ENCODE assay signal across 9 mouse cellular contexts in the genomic region with DNA sequence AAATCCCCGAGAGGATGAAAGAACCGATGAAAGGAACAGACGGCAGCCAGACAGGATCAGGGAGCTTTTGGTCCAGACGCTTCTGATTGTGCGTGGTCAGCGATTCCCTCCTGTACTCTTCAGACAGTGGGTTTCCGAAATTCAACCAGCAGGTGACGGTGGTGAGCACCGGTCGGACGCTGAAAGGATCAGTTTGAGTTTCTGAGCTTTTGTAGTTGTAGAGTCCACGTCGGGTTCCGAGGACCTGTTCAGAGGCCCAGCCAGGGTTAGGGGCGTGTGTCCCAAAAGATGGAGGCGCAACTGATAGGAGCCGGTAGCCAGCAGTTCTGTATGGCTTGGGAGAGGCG. TPM values are rescaled to one million over a fixed set of nuclear protein-coding genes. Genes with fewer than 3 reads are reported as not detected.
DNase-seq lines count a peak whose midpoint lies in the region; ATAC-seq and TF ChIP-seq lines count a peak whose summit lies in the region.
"Had no signal": no experiment of that assay in that cellular context is flagged by ENCODE, and none has a peak within 500 bp of the region (broad histone marks: within the 10 kb centered on the region; RNA-seq: fewer than 3 reads in every experiment).

No protein-coding gene starts in this region.

- peak overlapping the region; percentile 88 for H3K4me2 ChIP-seq in intestine, embryonic 15.5 days (replicated peaks)
- peak overlapping the region; percentile 100 for H3K4me2 ChIP-seq in liver, embryonic 14.5 days (ENCODE audit: low read depth)

- under 1% methylated on average over 18 of the region's 18 CpGs for WGBS in intestine, embryonic 15.5 days
- 1% methylated on average over 18 of the region's 18 CpGs for WGBS in liver, embryonic 14.5 days (ENCODE audit: insufficient replicate concordance)

- no peaks in the 10 kb centered on the region for H3K27me3 ChIP-seq in intestine, embryonic 15.5 days (replicated peaks)
- H3K27me3 ChIP-seq in liver, embryonic 14.5 days (ENCODE audit: control insufficient read depth, insufficient read depth, low read length): no peaks in the 10 kb centered on the region

- H3K4me3 ChIP-seq in intestine, embryonic 15.5 days (replicated peaks): peak overlapping the region; percentile 53
- H3K4me3 ChIP-seq in liver, embryonic 14.5 days (ENCODE audit: insufficient read depth in 1 of 2, low read depth in 2 of 2, low read length in 2 of 2): peak overlapping the region; percentile 59 to 64

- H3K27ac ChIP-seq in intestine, embryonic 15.5 days: peak overlapping the region; percentile 93
- peak overlapping the region; percentile 67 for H3K27ac ChIP-seq in liver, embryonic 14.5 days

- peak; percentile 84 for TF ChIP-seq CTCF in brain, embryonic 14.5 days (IDR thresholded peaks at IDR 0.05; ENCODE audit: borderline replicate concordance, extremely low read depth, insufficient read depth, insufficient read length)
- TF ChIP-seq CTCF in liver, embryonic 14.5 days (IDR thresholded peaks at IDR 0.05; ENCODE audit: low read depth): peak; percentile 95

- no peaks in the 10 kb centered on the region for H3K36me3 ChIP-seq in intestine, embryonic 15.5 days
- no peaks in the 10 kb centered on the region for H3K36me3 ChIP-seq in liver, embryonic 14.5 days (replicated peaks; ENCODE audit: control insufficient read depth, insufficient read depth, low read depth)

- H3K9me3 ChIP-seq in intestine, embryonic 15.5 days: no peaks in the 10 kb centered on the region
- no peaks in the 10 kb centered on the region for H3K9me3 ChIP-seq in liver, embryonic 14.5 days (ENCODE audit: control insufficient read depth, low read length)

- no peak for TF ChIP-seq EP300 in liver, embryonic 14.5 days (IDR thresholded peaks at IDR 0.05; ENCODE audit: low read depth)

- ATAC-seq in intestine, embryonic 15.5 days: peak; percentile 60
- peak; percentile 39 for ATAC-seq in liver, embryonic 14.5 days (ENCODE audit: insufficient read depth)

- H3K9ac ChIP-seq in intestine, embryonic 15.5 days: peak overlapping the region; percentile 61
- peak overlapping the region; percentile 70 for H3K9ac ChIP-seq in liver, embryonic 14.5 days (replicated peaks)

- peaks cover 33% of the 10 kb centered on the region for H3K4me1 ChIP-seq in intestine, embryonic 15.5 days (replicated peaks)
- peaks cover 37 to 45% of the 10 kb centered on the region in 2 experiments for H3K4me1 ChIP-seq in liver, embryonic 14.5 days (replicated peaks; ENCODE audit: control insufficient read depth in 2 of 2, insufficient read depth in 2 of 2, low read length in 1 of 2)

- no peak for TF ChIP-seq POLR2A in brain, embryonic 14.5 days (IDR thresholded peaks at IDR 0.05; ENCODE audit: borderline replicate concordance, extremely low read depth, insufficient read depth, insufficient read length, poor library complexity, severe bottlenecking)

- DNase-seq in ovary, postnatal 36 days (ENCODE audit: low spot score): peak; percentile 67
- DNase-seq in ovary, postnatal 10 days (ENCODE audit: low spot score): no peak
- DNase-seq in brain, embryonic 14.5 days (ENCODE audit: low read depth): peak; percentile 73
- peak; percentile 77 for DNase-seq in fibroblast of lung, adult 2 months (ENCODE audit: low read depth)
- peak in 2 of 3 experiments; percentile 55 to 72 for DNase-seq in liver, embryonic 14.5 days (ENCODE audit: low read depth in 3 of 3, low spot score in 3 of 3)
- peak; percentile 80 to 82 for DNase-seq in natural killer cell, adult 2 months (ENCODE audit: low spot score in 2 of 2)
- peak; percentile 66 to 67 for DNase-seq in thymus, postnatal 36 days

RNA-seq across cellular contexts. Expression of a gene that starts 0.7 kb away (rescaled TPM):
- polyA plus RNA-seq in brain, embryonic 14.5 days (2012; rRNA removed): 1.6 and 1.9 TPM in 2 replicates
- 5.2 and 5.5 TPM in 2 replicates for polyA plus RNA-seq in intestine, embryonic 15.5 days (2015; fragmentation: Nextera tagmentation; extraction: Ambion mirVana)
- 0.93 TPM in 2 replicates for polyA plus RNA-seq in liver, embryonic 14.5 days (2012; rRNA removed)
- 0.53 and 1.00 TPM in 2 replicates for polyA plus RNA-seq in liver, embryonic 14.5 days (2014; fragmentation: Nextera tagmentation; extraction: Ambion mirVana)

RNA-seq across cellular contexts. Expression of a gene that starts 2.7 kb away (rescaled TPM):
- not detected in 2 replicates for polyA plus RNA-seq in brain, embryonic 14.5 days (2012; rRNA removed)
- not detected in 2 replicates for polyA plus RNA-seq in intestine, embryonic 15.5 days (2015; fragmentation: Nextera tagmentation; extraction: Ambion mirVana)
- not detected in 2 replicates for polyA plus RNA-seq in liver, embryonic 14.5 days (2012; rRNA removed)
- not detected in 2 replicates for polyA plus RNA-seq in liver, embryonic 14.5 days (2014; fragmentation: Nextera tagmentation; extraction: Ambion mirVana)
- polyA plus RNA-seq: gonadal fat pad, adult 2 months had no signal

RNA-seq across cellular contexts. Expression of a gene that starts 14.9 kb away (rescaled TPM):
- polyA plus RNA-seq in brain, embryonic 14.5 days (2012; rRNA removed): 0.59 and 0.82 TPM in 2 replicates
- 4.8 and 5.9 TPM in 2 replicates for polyA plus RNA-seq in intestine, embryonic 15.5 days (2015; fragmentation: Nextera tagmentation; extraction: Ambion mirVana)
- polyA plus RNA-seq in liver, embryonic 14.5 days (2012; rRNA removed): 2.7 and 2.8 TPM in 2 replicates
- polyA plus RNA-seq in liver, embryonic 14.5 days (2014; fragmentation: Nextera tagmentation; extraction: Ambion mirVana): 2.9 and 3.3 TPM in 2 replicates

RNA-seq across cellular contexts. Expression of a gene that starts 20.3 kb away (rescaled TPM):
- polyA plus RNA-seq in brain, embryonic 14.5 days (2012; rRNA removed): 8.5 and 9.5 TPM in 2 replicates
- polyA plus RNA-seq in intestine, embryonic 15.5 days (2015; fragmentation: Nextera tagmentation; extraction: Ambion mirVana): 7.7 and 7.9 TPM in 2 replicates
- polyA plus RNA-seq in liver, embryonic 14.5 days (2012; rRNA removed): 0.40 and 0.48 TPM in 2 replicates
- 0.93 and 1.7 TPM in 2 replicates for polyA plus RNA-seq in liver, embryonic 14.5 days (2014; fragmentation: Nextera tagmentation; extraction: Ambion mirVana)

RNA-seq across cellular contexts. Expression of a gene that starts 20.4 kb away (rescaled TPM):
- polyA plus RNA-seq in brain, embryonic 14.5 days (2012; rRNA removed): 118 and 129 TPM in 2 replicates
- 7.0 and 10.0 TPM in 2 replicates for polyA plus RNA-seq in intestine, embryonic 15.5 days (2015; fragmentation: Nextera tagmentation; extraction: Ambion mirVana)
- 13.1 and 20.5 TPM in 2 replicates for polyA plus RNA-seq in liver, embryonic 14.5 days (2012; rRNA removed)
- 2.5 and 3.4 TPM in 2 replicates for polyA plus RNA-seq in liver, embryonic 14.5 days (2014; fragmentation: Nextera tagmentation; extraction: Ambion mirVana)
